ENCODE assay signal across 14 mouse cellular contexts in the genomic region with DNA sequence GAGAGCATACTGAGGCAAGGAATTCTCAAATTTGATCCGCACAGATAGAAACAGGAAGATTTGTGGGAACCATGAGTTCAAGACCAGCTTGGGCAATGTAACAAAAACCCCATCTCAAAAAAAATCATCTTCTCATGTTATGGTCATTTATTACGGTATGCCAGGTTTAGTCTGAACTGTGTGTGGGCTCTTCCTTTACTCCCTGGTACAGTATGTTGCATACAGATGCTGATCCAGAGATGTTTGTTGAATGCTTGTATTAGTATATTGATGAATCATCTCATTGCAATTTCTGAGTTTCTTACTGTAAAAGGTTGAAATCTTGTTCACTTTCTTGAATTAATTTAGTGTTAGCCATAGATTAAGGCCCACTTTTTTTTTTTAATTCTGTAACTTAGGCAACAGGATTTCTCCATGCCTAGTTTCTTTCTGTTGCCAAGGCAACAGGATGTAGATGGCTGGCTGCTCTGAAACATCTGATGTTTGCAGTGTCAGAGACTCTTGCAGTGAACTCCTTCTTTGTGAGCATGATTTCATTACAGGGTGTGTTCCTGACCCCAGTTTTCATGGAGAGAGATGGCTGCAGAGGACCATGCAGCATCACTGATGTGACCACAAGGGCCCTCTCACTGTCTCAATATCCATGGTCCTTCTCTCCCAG.
DNase-seq lines count a peak whose midpoint lies in the region; ATAC-seq and TF ChIP-seq lines count a peak whose summit lies in the region.
"Had no signal": no experiment of that assay in that cellular context is flagged by ENCODE, and none has a peak within 500 bp of the region (broad histone marks: within the 10 kb centered on the region; RNA-seq: fewer than 3 reads in every experiment).

No protein-coding gene starts in this region.

- no peak for TF ChIP-seq POLR2A in brain, embryonic 14.5 days (IDR thresholded peaks at IDR 0.05; ENCODE audit: borderline replicate concordance, extremely low read depth, insufficient read depth, insufficient read length, poor library complexity, severe bottlenecking)

- WGBS in forebrain, embryonic 15.5 days: 83% methylated on average over 2 of the region's 2 CpGs
- WGBS in midbrain, embryonic 16.5 days: 78% methylated on average over 2 of the region's 2 CpGs
- WGBS in heart, embryonic 10.5 days: 85% methylated on average over 2 of the region's 2 CpGs

- peak overlapping the region; percentile 52; the same call in 1 of the 2 replicates for H3K27ac ChIP-seq in layer of hippocampus, adult 2 months
- H3K27ac ChIP-seq in forebrain, embryonic 15.5 days (replicated peaks): peak overlapping the region; percentile 53
- peak overlapping the region; percentile 92 for H3K27ac ChIP-seq in midbrain, embryonic 16.5 days (ENCODE audit: low read length)
- H3K27ac ChIP-seq in heart, embryonic 10.5 days: no peak overlapping the region
- H3K27ac ChIP-seq: kidney, embryonic 15.5 days; liver, embryonic 12.5 days; lung, embryonic 15.5 days had no signal

- H3K4me1 ChIP-seq in forebrain, embryonic 15.5 days: peaks cover 6% of the 10 kb centered on the region
- peaks cover 15% of the 10 kb centered on the region for H3K4me1 ChIP-seq in midbrain, embryonic 16.5 days (ENCODE audit: control insufficient read depth, insufficient read depth, low read length)
- no peaks in the 10 kb centered on the region for H3K4me1 ChIP-seq in heart, embryonic 10.5 days
- H3K4me1 ChIP-seq: kidney, embryonic 15.5 days; liver, embryonic 12.5 days; lung, embryonic 15.5 days had no signal

- no peaks in the 10 kb centered on the region for H3K36me3 ChIP-seq in forebrain, embryonic 15.5 days
- H3K36me3 ChIP-seq in midbrain, embryonic 16.5 days (ENCODE audit: control insufficient read depth, insufficient read depth, low read length): no peaks in the 10 kb centered on the region
- H3K36me3 ChIP-seq in heart, embryonic 10.5 days: no peaks in the 10 kb centered on the region
- H3K36me3 ChIP-seq: kidney, embryonic 15.5 days; liver, embryonic 12.5 days; lung, embryonic 15.5 days had no signal

- no peak overlapping the region for H3K9ac ChIP-seq in forebrain, embryonic 15.5 days (replicated peaks)
- no peak overlapping the region for H3K9ac ChIP-seq in midbrain, embryonic 16.5 days (ENCODE audit: low read depth, low read length)
- H3K9ac ChIP-seq: kidney, embryonic 15.5 days; liver, embryonic 12.5 days; lung, embryonic 15.5 days had no signal

- no peaks in the 10 kb centered on the region for H3K9me3 ChIP-seq in forebrain, embryonic 15.5 days
- H3K9me3 ChIP-seq in midbrain, embryonic 16.5 days (replicated peaks; ENCODE audit: control insufficient read depth, low read length, poor library complexity, severe bottlenecking): no peaks in the 10 kb centered on the region
- H3K9me3 ChIP-seq in heart, embryonic 10.5 days: no peaks in the 10 kb centered on the region
- H3K9me3 ChIP-seq: kidney, embryonic 15.5 days; liver, embryonic 12.5 days; lung, embryonic 15.5 days had no signal

- no peak overlapping the region for H3K4me2 ChIP-seq in forebrain, embryonic 15.5 days (replicated peaks)
- no peak overlapping the region for H3K4me2 ChIP-seq in midbrain, embryonic 16.5 days (ENCODE audit: low read length)
- H3K4me2 ChIP-seq: kidney, embryonic 15.5 days; liver, embryonic 12.5 days; lung, embryonic 15.5 days had no signal

- H3K27me3 ChIP-seq in forebrain, embryonic 15.5 days: no peaks in the 10 kb centered on the region
- no peaks in the 10 kb centered on the region for H3K27me3 ChIP-seq in midbrain, embryonic 16.5 days (ENCODE audit: control insufficient read depth, insufficient read depth, low read depth, low read length)
- no peaks in the 10 kb centered on the region for H3K27me3 ChIP-seq in heart, embryonic 10.5 days (ENCODE audit: insufficient read depth, poor library complexity, severe bottlenecking)
- H3K27me3 ChIP-seq: kidney, embryonic 15.5 days; liver, embryonic 12.5 days; lung, embryonic 15.5 days had no signal

- peak; percentile 88 for ATAC-seq in forebrain, embryonic 15.5 days (replicated peaks)
- peak; percentile 95 for ATAC-seq in midbrain, embryonic 16.5 days
- ATAC-seq: liver, embryonic 12.5 days had no signal

- H3K4me3 ChIP-seq in layer of hippocampus, adult 2 months: no peak overlapping the region
- H3K4me3 ChIP-seq in forebrain, embryonic 15.5 days: no peak overlapping the region
- no peak overlapping the region for H3K4me3 ChIP-seq in midbrain, embryonic 16.5 days (ENCODE audit: low read depth, low read length)
- H3K4me3 ChIP-seq in heart, embryonic 10.5 days: no peak overlapping the region
- H3K4me3 ChIP-seq: kidney, embryonic 15.5 days; liver, embryonic 12.5 days; lung, embryonic 15.5 days; myocyte had no signal

- peak in 1 of 2 experiments; percentile 38 for DNase-seq in layer of hippocampus, adult 2 months (ENCODE audit: low spot score in 2 of 2)
- DNase-seq in layer of hippocampus, adult 18-20 months (ENCODE audit: low spot score in 2 of 2): no peak
- DNase-seq in brain, embryonic 14.5 days (ENCODE audit: low read depth): peak; percentile 75
- no peak for DNase-seq in thymus, postnatal 0 days (ENCODE audit: low spot score)
- DNase-seq in heart, embryonic 10.5 days (ENCODE audit: low spot score): no peak
- no peak for DNase-seq in heart, adult 18-20 months
- DNase-seq: cerebellum, adult 2 months; thymus, postnatal 14 days had no signal

- no peak for TF ChIP-seq CTCF in layer of hippocampus, adult 2 months (conservative IDR thresholded peaks at IDR 0.05)
- no peak for TF ChIP-seq CTCF in brain, embryonic 14.5 days (IDR thresholded peaks at IDR 0.05; ENCODE audit: borderline replicate concordance, extremely low read depth, insufficient read depth, insufficient read length)
